Mouse (Mus musculus): ENCODE data around the gene Gipc2. TPM values are rescaled to one million over a fixed set of nuclear protein-coding genes. Genes with fewer than 3 reads are reported as not detected.

Gene Gipc2
- not detected in 2 replicates for total RNA-seq (2014; fragmentation: Nextera tagmentation)
- 0.33 TPM in 1 of 2 replicates, not detected in the other for total RNA-seq (2017)
- not detected in 2 replicates for polyA plus RNA-seq (2012)

- Histone ChIP-seq H3K4me1 (ENCODE audit: insufficient read depth, low read depth, low read length) (no peaks in the 10 kb centered on the region), H3K27me3 (ENCODE audit: insufficient read depth, low read length) (no peaks in the 10 kb centered on the region; the same call in 1 of the 2 replicates), H3K4me3 (ENCODE audit: low read depth, low read length) (no peak within 1 kb of the TSS), H3K36me3 (replicated peaks) (no peaks in the 10 kb centered on the region), H3K9me3 (replicated peaks) (no peaks in the 10 kb centered on the region)
- ATAC-seq (ENCODE audit: extremely low read depth, insufficient number of reproducible peaks, low FRiP score, poor library complexity, severe bottlenecking), result no peak
- no peak for TF ChIP-seq CTCF (IDR thresholded peaks at IDR 0.05; ENCODE audit: low read depth, low read length)
- no peak for TF ChIP-seq GATA1 (IDR thresholded peaks at IDR 0.05; ENCODE audit: borderline replicate concordance, low read length)
- no peak for TF ChIP-seq POLR2AphosphoS5 (IDR thresholded peaks at IDR 0.05; ENCODE audit: insufficient replicate concordance, low read depth, low read length)
- TF ChIP-seq TAL1 (conservative IDR thresholded peaks at IDR 0.05; ENCODE audit: low read depth, low read length), result no peak
- TF ChIP-seq GATA2 (IDR thresholded peaks at IDR 0.05; ENCODE audit: borderline replicate concordance, low read depth, low read length), result no peak
- no peak for DNase-seq (ENCODE audit: low spot score)
These were observed at the start of gene Gipc2 for GRCm38 (mm10) chr3:152166099-152166423. Gipc2 (minus strand) TSS chr3:152166230.

- H3K9me3 ChIP-seq (replicated peaks), result no peaks in the 10 kb centered on the region
- H3K4me3 ChIP-seq (ENCODE audit: low read depth, low read length), result peak overlapping the region; percentile 93; the same call in 1 of the 2 replicates
- DNase-seq (ENCODE audit: low spot score) (no peak), ATAC-seq (ENCODE audit: extremely low read depth, insufficient number of reproducible peaks, low FRiP score, poor library complexity, severe bottlenecking) (no peak)
- TF ChIP-seq GATA2 (IDR thresholded peaks at IDR 0.05; ENCODE audit: borderline replicate concordance, low read depth, low read length), result no peak
- TF ChIP-seq TAL1 (conservative IDR thresholded peaks at IDR 0.05; ENCODE audit: low read depth, low read length), result no peak
- no peak for TF ChIP-seq CTCF (IDR thresholded peaks at IDR 0.05; ENCODE audit: low read depth, low read length)
- TF ChIP-seq POLR2AphosphoS5 (IDR thresholded peaks at IDR 0.05; ENCODE audit: insufficient replicate concordance, low read depth, low read length), result no peak
- TF ChIP-seq GATA1 (IDR thresholded peaks at IDR 0.05; ENCODE audit: borderline replicate concordance, low read length), result no peak
- peaks cover 27% of the 10 kb centered on the region for H3K4me1 ChIP-seq (ENCODE audit: insufficient read depth, low read depth, low read length)
- no peaks in the 10 kb centered on the region for H3K27me3 ChIP-seq (ENCODE audit: insufficient read depth, low read length)
- peaks cover 35% of the 10 kb centered on the region for H3K36me3 ChIP-seq (replicated peaks)
These were observed 47.4 kb upstream of the Gipc2 start for GRCm38 (mm10) chr3:152213416-152213815.

- Histone ChIP-seq H3K36me3 (replicated peaks) (peaks cover 33% of the 10 kb centered on the region), H3K4me1 (ENCODE audit: insufficient read depth, low read depth, low read length) (peaks cover 35% of the 10 kb centered on the region), H3K9me3 (replicated peaks) (no peaks in the 10 kb centered on the region), H3K4me3 (ENCODE audit: low read depth, low read length) (peak overlapping the region; percentile 93), H3K27me3 (ENCODE audit: insufficient read depth, low read length) (no peaks in the 10 kb centered on the region)
- ATAC-seq (ENCODE audit: extremely low read depth, insufficient number of reproducible peaks, low FRiP score, poor library complexity, severe bottlenecking) (0 out of 2 replicates have a peak, but pooled peaks have one; percentile 10), DNase-seq (ENCODE audit: low spot score) (no peak)
- TF ChIP-seq GATA2 (IDR thresholded peaks at IDR 0.05; ENCODE audit: borderline replicate concordance, low read depth, low read length) (no peak), TAL1 (conservative IDR thresholded peaks at IDR 0.05; ENCODE audit: low read depth, low read length) (no peak), CTCF (IDR thresholded peaks at IDR 0.05; ENCODE audit: low read depth, low read length) (no peak), POLR2AphosphoS5 (IDR thresholded peaks at IDR 0.05; ENCODE audit: insufficient replicate concordance, low read depth, low read length) (no peak), GATA1 (IDR thresholded peaks at IDR 0.05; ENCODE audit: borderline replicate concordance, low read length) (no peak)
These were observed 45.8 kb upstream of the Gipc2 start for GRCm38 (mm10) chr3:152211731-152212279.

GRCm38 (mm10) chr3:152210728-152211391 is 44.8 kb upstream of the Gipc2 start:
- no peak for TF ChIP-seq GATA1 (IDR thresholded peaks at IDR 0.05; ENCODE audit: borderline replicate concordance, low read length)
- TF ChIP-seq GATA2 (IDR thresholded peaks at IDR 0.05; ENCODE audit: borderline replicate concordance, low read depth, low read length), result no peak
- TF ChIP-seq TAL1 (conservative IDR thresholded peaks at IDR 0.05; ENCODE audit: low read depth, low read length), result no peak
- TF ChIP-seq POLR2AphosphoS5 (IDR thresholded peaks at IDR 0.05; ENCODE audit: insufficient replicate concordance, low read depth, low read length), result no peak
- TF ChIP-seq CTCF (IDR thresholded peaks at IDR 0.05; ENCODE audit: low read depth, low read length), result no peak
- Histone ChIP-seq H3K4me1 (ENCODE audit: insufficient read depth, low read depth, low read length) (peaks cover 35% of the 10 kb centered on the region), H3K27me3 (ENCODE audit: insufficient read depth, low read length) (no peaks in the 10 kb centered on the region), H3K36me3 (replicated peaks) (peaks cover 28% of the 10 kb centered on the region), H3K4me3 (ENCODE audit: low read depth, low read length) (peak overlapping the region; percentile 93), H3K9me3 (replicated peaks) (no peaks in the 10 kb centered on the region)
- ATAC-seq (ENCODE audit: extremely low read depth, insufficient number of reproducible peaks, low FRiP score, poor library complexity, severe bottlenecking) (peak; percentile 11; the same call in 1 of the 2 replicates), DNase-seq (ENCODE audit: low spot score) (no peak)

GRCm38 (mm10) chr3:152209967-152210634 is 44.1 kb upstream of the Gipc2 start, which contains the start of the genes Dnajb4 and Fubp1:
Dnajb4 (minus strand) TSS chr3:152210302.
Fubp1 (plus strand) TSS chr3:152210422.
- ATAC-seq (ENCODE audit: extremely low read depth, insufficient number of reproducible peaks, low FRiP score, poor library complexity, severe bottlenecking), result peak; percentile 72
- Histone ChIP-seq H3K4me1 (ENCODE audit: insufficient read depth, low read depth, low read length) (peaks cover 35% of the 10 kb centered on the region), H3K36me3 (replicated peaks) (peaks cover 25% of the 10 kb centered on the region), H3K4me3 (ENCODE audit: low read depth, low read length) (peak within 1 kb of the TSS; percentile 93), H3K9me3 (replicated peaks) (no peaks in the 10 kb centered on the region), H3K27me3 (ENCODE audit: insufficient read depth, low read length) (no peaks in the 10 kb centered on the region)
- peak; percentile 91 for DNase-seq (ENCODE audit: low spot score)
- TF ChIP-seq GATA1 (IDR thresholded peaks at IDR 0.05; ENCODE audit: borderline replicate concordance, low read length) (no peak), GATA2 (IDR thresholded peaks at IDR 0.05; ENCODE audit: borderline replicate concordance, low read depth, low read length) (no peak), CTCF (IDR thresholded peaks at IDR 0.05; ENCODE audit: low read depth, low read length) (no peak), TAL1 (conservative IDR thresholded peaks at IDR 0.05; ENCODE audit: low read depth, low read length) (no peak), POLR2AphosphoS5 (IDR thresholded peaks at IDR 0.05; ENCODE audit: insufficient replicate concordance, low read depth, low read length) (no peak)

Measured in G1E (cell line).